Mouse (Mus musculus): ENCODE results near the gene Tbc1d1.

DNA sequence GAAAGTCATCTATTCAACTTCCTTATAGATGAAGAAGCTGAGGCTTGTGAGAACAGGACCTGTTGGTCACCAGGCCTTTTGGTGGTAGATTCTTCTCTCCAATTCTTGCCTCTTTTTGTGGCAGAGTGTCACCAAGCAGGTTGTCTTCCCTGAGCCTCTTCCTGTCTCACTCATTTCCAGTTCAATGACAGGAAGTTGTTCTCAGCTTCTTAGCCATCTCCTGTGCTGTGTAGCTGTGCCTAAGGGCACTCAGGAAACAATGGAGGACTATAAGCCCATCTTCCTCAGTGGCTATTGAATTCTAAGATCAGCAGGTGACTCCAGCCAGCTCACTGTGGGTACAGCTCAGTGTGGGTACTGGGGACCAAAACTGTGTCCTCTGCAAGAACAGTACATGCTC is 139.5 kb downstream of the Tbc1d1 start:
- no peak for TF ChIP-seq CTCF (IDR thresholded peaks at IDR 0.05; ENCODE audit: extremely low read depth, insufficient read length, insufficient replicate concordance, low read depth, low read length)
- TF ChIP-seq POLR2A (IDR thresholded peaks at IDR 0.05; ENCODE audit: low read depth, low read length): no peak

Data from small intestine, adult 2 months (tissue).